Mouse (Mus musculus) liver, postnatal 0 days (tissue): ENCODE measurements around the gene Serpina9. TPM values are rescaled to one million over a fixed set of nuclear protein-coding genes. Genes with fewer than 3 reads are reported as not detected.
A peak's percentile ranks its signal among the peaks of the same experiment; 100 is the strongest.

Experiments
- ATAC-seq: fragments of 200-750 bp; cut with Nextera tagmentation; 2 replicates; pipeline ENCODE4 v1.8.0; 2017; ENCODE audit warnings: mild to moderate bottlenecking, moderate library complexity
- DNase-seq: peaks from one replicate; pipeline ENCODE4 v3.0.0-alpha.2; 2016
- H3K27ac ChIP-seq: fragments of 300-500 bp; sonication (generic); 2 replicates; pipeline ENCODE4 v1.5.1; 2014; ENCODE audit warnings: antibody characterized with exemption, moderate library complexity, mild to moderate bottlenecking, low read depth
- H3K27me3 ChIP-seq: fragments of 300-500 bp; sonication (generic); 2 replicates; pipeline ENCODE4 v1.6.1; 2014; ENCODE audit warnings: low read length, control low read depth, mixed read lengths; ENCODE audit not compliant: insufficient read depth
- H3K36me3 ChIP-seq: fragments of 300-500 bp; sonication (generic); replicated peaks from 2 replicates; pipeline ENCODE4 v1.6.1; 2014; ENCODE audit warnings: mild to moderate bottlenecking, control low read depth, low read length, moderate library complexity, mixed read lengths; ENCODE audit not compliant: insufficient read depth
- H3K4me1 ChIP-seq: fragments of 300-500 bp; sonication (generic); 2 replicates; pipeline ENCODE4 v1.6.1; 2014; ENCODE audit warnings: antibody characterized with exemption, mild to moderate bottlenecking, control low read depth; ENCODE audit not compliant: insufficient read depth
- H3K4me2 ChIP-seq: fragments of 300-500 bp; sonication (generic); 2 replicates; pipeline ENCODE4 v1.6.1; 2014; ENCODE audit warnings: low read depth, mild to moderate bottlenecking, low read length, moderate library complexity, mixed read lengths
- H3K4me3 ChIP-seq: fragments of 300-500 bp; sonication (generic); 2 replicates; pipeline ENCODE4 v1.5.1; 2014; ENCODE audit warnings: low read depth, low read length
- H3K9ac ChIP-seq: fragments of 300-500 bp; sonication (generic); replicated peaks from 2 replicates; pipeline ENCODE4 v1.6.1; 2014; ENCODE audit warnings: mild to moderate bottlenecking, moderate library complexity
- H3K9me3 ChIP-seq: fragments of 300-500 bp; sonication (generic); 2 replicates; pipeline ENCODE4 v1.6.1; 2016; ENCODE audit warnings: mild to moderate bottlenecking, control low read depth, low read length, mixed read lengths
- CTCF ChIP-seq: sonication (generic); IDR thresholded peaks from 2 replicates; pipeline ENCODE4 v1.5.1; 2016; ENCODE audit warnings: antibody characterized with exemption, low read depth
- EP300 ChIP-seq: IDR thresholded peaks from 2 replicates; pipeline ENCODE4 v1.6.1; 2016; ENCODE audit warnings: antibody characterized with exemption, low read depth, mild to moderate bottlenecking
- WGBS: fragments of 180-500 bp; shearing (Covaris S2); extraction: QIAGEN DNeasy Blood & Tissue Kit; methylation state at CpG from one replicate; pipeline ENCODE4 v1.1.7; 2014; ENCODE audit not compliant: insufficient replicate concordance; 5-methylcytosine and 5-hydroxymethylcytosine counted together
- polyA plus RNA-seq: library from polyadenylated mRNA; unstranded; fragments of >200 nt; fragmentation: Nextera tagmentation; extraction: Ambion mirVana; gene quantifications from 2 replicates; pipeline ENCODE4 v1.2.1, GENCODE M21; 2015

Serpina9 gene
- polyA plus RNA-seq, 1 experiment from 2014 or later, result 0.05 TPM

DNA sequence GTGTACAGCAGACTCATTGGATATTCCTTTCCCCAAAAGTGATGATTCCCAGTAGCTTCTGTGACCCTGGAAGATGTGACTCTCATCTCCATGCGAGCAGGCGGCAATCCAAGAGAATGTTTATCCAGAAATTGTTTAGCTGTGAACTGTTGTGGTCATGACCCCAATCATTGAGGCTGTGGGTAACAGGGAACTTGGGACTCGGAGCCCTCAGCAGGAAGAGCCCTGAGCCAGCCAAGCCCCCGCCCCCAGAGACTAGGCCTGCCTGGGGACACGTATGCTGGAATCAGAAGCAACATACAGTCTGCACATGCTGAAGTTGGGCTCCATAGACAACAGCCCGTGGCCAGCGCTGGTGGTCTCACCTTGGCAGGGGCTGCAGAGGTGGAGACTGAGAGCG, 32.2 kb upstream of the Serpina9 start:
- ATAC-seq, result no peak
- Histone ChIP-seq H3K4me2 (no peak overlapping the region), H3K9me3 (no peaks in the 10 kb centered on the region), H3K27ac (no peak overlapping the region), H3K36me3 (no peaks in the 10 kb centered on the region), H3K27me3 (no peaks in the 10 kb centered on the region), H3K4me3 (no peak overlapping the region), H3K9ac (no peak overlapping the region), H3K4me1 (peaks cover 7% of the 10 kb centered on the region; the same call in 1 of the 2 replicates)
- no peak for DNase-seq
- TF ChIP-seq EP300, result no peak
- TF ChIP-seq CTCF, result no peak
- 69% methylated on average over 8 of the region's 8 CpGs for WGBS

DNA sequence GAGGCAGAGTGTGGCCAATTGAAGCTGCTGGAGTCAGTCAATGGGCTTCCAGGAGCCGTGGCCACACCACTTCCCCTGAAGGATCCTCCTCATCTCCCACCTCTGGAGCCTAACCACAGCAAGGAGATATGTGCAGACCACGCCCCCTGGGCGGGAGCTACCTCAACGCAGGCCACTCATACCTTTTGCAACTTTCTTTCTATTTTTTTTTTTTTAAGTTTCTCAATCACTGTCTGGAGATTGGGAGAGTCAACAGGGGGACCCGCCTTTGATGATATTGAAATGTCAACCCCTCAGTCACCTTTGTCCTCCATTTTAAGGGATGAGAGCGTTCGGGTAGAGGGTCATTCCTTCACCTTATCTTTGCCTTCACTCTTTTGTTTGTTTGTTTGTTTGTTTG, 30.8 kb upstream of the Serpina9 start, which contains the start of gene Serpina12:
Gene Serpina12, minus strand, starts transcription at position 101 of the 400 bp plus-strand sequence.
- Histone ChIP-seq H3K4me3 (no peak within 1 kb of the TSS), H3K9me3 (no peaks in the 10 kb centered on the region), H3K36me3 (no peaks in the 10 kb centered on the region), H3K4me1 (peaks cover 7% of the 10 kb centered on the region; the same call in 1 of the 2 replicates), H3K4me2 (no peak within 1 kb of the TSS), H3K27ac (no peak within 1 kb of the TSS), H3K27me3 (no peaks in the 10 kb centered on the region), H3K9ac (no peak within 1 kb of the TSS)
- TF ChIP-seq EP300, result no peak
- no peak for TF ChIP-seq CTCF
- ATAC-seq, result no peak
- WGBS, result 74% methylated on average over 7 of the region's 7 CpGs
- DNase-seq, result no peak

DNA sequence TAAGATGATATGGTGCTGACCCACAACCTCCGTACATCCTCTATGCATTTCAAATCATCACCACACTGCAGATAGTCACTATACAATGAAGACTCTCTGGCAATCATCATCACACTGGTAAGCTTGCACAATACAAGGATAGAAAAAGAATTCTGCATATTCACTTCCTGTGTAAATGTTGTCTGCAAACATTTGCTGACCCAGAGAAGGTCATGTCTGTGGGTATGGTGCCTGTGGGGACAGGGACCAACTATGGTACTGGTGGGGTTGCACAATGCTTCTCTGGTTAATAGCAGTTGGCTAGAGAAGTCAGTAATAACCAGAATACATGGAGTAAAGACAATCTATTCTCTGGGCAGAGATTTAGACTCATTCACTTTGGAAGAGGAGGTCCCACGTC, 29.2 kb upstream of the Serpina9 start:
- no peak overlapping the region for H3K27ac ChIP-seq
- WGBS, result 66% methylated on average over 2 of the region's 2 CpGs
- no peak overlapping the region for H3K4me2 ChIP-seq
- no peak for DNase-seq
- H3K4me3 ChIP-seq, result no peak overlapping the region
- no peaks in the 10 kb centered on the region for H3K27me3 ChIP-seq
- no peaks in the 10 kb centered on the region for H3K36me3 ChIP-seq
- H3K4me1 ChIP-seq, result peaks cover 7% of the 10 kb centered on the region; the same call in 1 of the 2 replicates
- ATAC-seq, result peak; percentile 82
- TF ChIP-seq CTCF (no peak), EP300 (no peak)
- H3K9ac ChIP-seq, result no peak overlapping the region
- H3K9me3 ChIP-seq, result no peaks in the 10 kb centered on the region

DNA sequence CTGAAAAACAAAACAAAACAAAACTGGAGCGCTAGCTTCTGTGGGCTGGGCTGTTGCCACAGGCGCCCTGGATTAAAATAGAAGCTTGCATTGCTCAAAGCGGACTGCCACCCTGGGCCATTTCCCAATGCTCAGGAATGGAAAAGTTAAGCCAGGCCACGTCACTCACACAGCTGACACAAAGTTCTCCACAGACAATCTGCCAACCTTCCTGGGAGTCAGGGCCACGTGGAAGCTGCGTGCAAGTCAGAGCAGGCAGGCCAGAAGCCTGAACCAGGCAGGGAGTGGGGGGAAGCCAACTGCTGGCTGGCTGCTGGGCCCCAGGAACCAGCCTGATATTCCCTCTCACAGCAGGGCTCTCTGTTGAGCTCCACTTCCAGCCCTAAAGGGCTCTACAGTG, 27.8 kb upstream of the Serpina9 start:
- no peak for TF ChIP-seq EP300
- no peak for TF ChIP-seq CTCF
- H3K4me3 ChIP-seq, result no peak overlapping the region
- DNase-seq (peak; percentile 50), ATAC-seq (peak; percentile 81)
- H3K9me3 ChIP-seq, result no peaks in the 10 kb centered on the region
- H3K4me1 ChIP-seq, result peaks cover 7% of the 10 kb centered on the region; the same call in 1 of the 2 replicates
- H3K27ac ChIP-seq, result peak overlapping the region; percentile 68; the same call in 1 of the 2 replicates
- H3K9ac ChIP-seq, result no peak overlapping the region
- WGBS, result 63% methylated on average over 6 of the region's 6 CpGs
- no peak overlapping the region for H3K4me2 ChIP-seq
- no peaks in the 10 kb centered on the region for H3K36me3 ChIP-seq
- H3K27me3 ChIP-seq, result no peaks in the 10 kb centered on the region

- no peak overlapping the region for H3K9ac ChIP-seq
- TF ChIP-seq EP300 (no peak), CTCF (no peak)
- no peak for ATAC-seq
- H3K36me3 ChIP-seq, result no peaks in the 10 kb centered on the region
- no peak overlapping the region for H3K27ac ChIP-seq
- H3K4me2 ChIP-seq, result no peak overlapping the region
- peaks cover 9% of the 10 kb centered on the region for H3K4me1 ChIP-seq
- H3K27me3 ChIP-seq, result no peaks in the 10 kb centered on the region
- WGBS, result 80% methylated on average over 7 of the region's 7 CpGs
- H3K9me3 ChIP-seq, result no peaks in the 10 kb centered on the region
- no peak for DNase-seq
- no peak overlapping the region for H3K4me3 ChIP-seq
Observed at GRCm38 (mm10) chr12:104038181-104038580, 24.6 kb upstream of the Serpina9 start.

DNA sequence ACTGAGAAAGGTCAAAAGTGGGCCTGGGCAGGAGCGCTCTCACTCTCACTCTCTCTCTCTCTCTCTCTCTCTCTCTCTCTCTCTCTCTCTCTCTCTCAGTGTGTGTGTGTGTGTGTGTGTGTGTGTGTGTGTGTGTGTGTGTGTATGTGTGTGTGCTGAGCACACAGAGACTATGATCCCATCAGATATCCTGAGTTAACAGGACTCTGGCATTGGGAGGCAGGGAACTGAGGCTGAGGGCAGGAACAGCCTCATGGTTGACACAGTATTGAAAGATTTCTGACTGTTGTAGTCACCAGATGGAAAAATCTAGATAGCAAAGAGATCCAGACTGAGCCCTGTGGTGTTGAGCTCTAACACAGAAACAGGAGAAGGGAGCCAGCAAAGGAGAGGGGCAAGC, 20.2 kb upstream of the Serpina9 start:
- 75% methylated on average over 1 of the region's 1 CpGs for WGBS
- Histone ChIP-seq H3K27ac (peak overlapping the region; percentile 77), H3K27me3 (no peaks in the 10 kb centered on the region), H3K4me3 (no peak overlapping the region), H3K36me3 (no peaks in the 10 kb centered on the region), H3K4me2 (no peak overlapping the region), H3K9me3 (no peaks in the 10 kb centered on the region), H3K4me1 (peaks cover 3% of the 10 kb centered on the region; the same call in 1 of the 2 replicates), H3K9ac (no peak overlapping the region)
- TF ChIP-seq CTCF (no peak), EP300 (no peak)
- DNase-seq (no peak), ATAC-seq (peak; percentile 90)
